Comparison of ENCODE assay signal across 18 mouse cellular contexts in genomic region chr1:161329218-161329617, GRCm38 (mm10).
A peak's percentile ranks its signal among the peaks of the same experiment; 100 is the strongest.
DNase-seq lines count a peak whose midpoint lies in the region; ATAC-seq and TF ChIP-seq lines count a peak whose summit lies in the region.
"Had no signal": no experiment of that assay in that cellular context is flagged by ENCODE, and none has a peak within 500 bp of the region (broad histone marks: within the 10 kb centered on the region; RNA-seq: fewer than 3 reads in every experiment).

No protein-coding gene starts in this region.

- peak; percentile 83 for DNase-seq in CH12.LX (ENCODE audit: extremely low read depth)
- no peak for DNase-seq in limb, embryonic 10.5 days (ENCODE audit: low spot score)
- no peak for DNase-seq in frontal cortex, adult 2 months (ENCODE audit: extremely low spot score in 1 of 2, low spot score in 1 of 2)
- no peak for DNase-seq in liver, embryonic 11.5 days (ENCODE audit: low spot score)
- DNase-seq in left cerebral cortex, postnatal 10 days (ENCODE audit: extremely low spot score in 1 of 2, low spot score in 2 of 2), result no peak
- DNase-seq: adrenal gland, postnatal 10 days; cerebellum, adult 11-12 months; cerebellum, adult 9-10 months; cerebellum, postnatal 36 days; gastrocnemius, postnatal 10 days; heart, postnatal 36 days had no signal

- WGBS in limb, embryonic 10.5 days, result 68% methylated on average over 1 of the region's 1 CpGs
- 67% methylated on average over 1 of the region's 1 CpGs for WGBS in liver, embryonic 11.5 days

- ATAC-seq in common myeloid progenitor, adult 5-6 weeks (replicated peaks; ENCODE audit: low read depth, poor library complexity, severe bottlenecking), result peak; percentile 85
- ATAC-seq in monocyte, adult 5-6 weeks (replicated peaks; ENCODE audit: insufficient number of reproducible peaks, low FRiP score, low TSS enrichment, poor library complexity, severe bottlenecking), result peak; percentile 43; the same call in 1 of the 2 replicates
- no peak for ATAC-seq in liver, embryonic 11.5 days (replicated peaks; ENCODE audit: low FRiP score)
- ATAC-seq: forebrain, embryonic 15.5 days; intestine, embryonic 16.5 days had no signal

- no peaks in the 10 kb centered on the region for H3K9me3 ChIP-seq in CH12.LX (replicated peaks; ENCODE audit: low read length)
- H3K9me3 ChIP-seq in limb, embryonic 10.5 days (replicated peaks), result no peaks in the 10 kb centered on the region
- no peaks in the 10 kb centered on the region for H3K9me3 ChIP-seq in liver, embryonic 11.5 days (ENCODE audit: control insufficient read depth, low read length)
- H3K9me3 ChIP-seq: embryonic facial prominence, embryonic 10.5 days; forebrain, embryonic 15.5 days; heart, embryonic 12.5 days; hindbrain, embryonic 15.5 days had no signal

- H3K27me3 ChIP-seq in CH12.LX (replicated peaks), result peaks cover 13% of the 10 kb centered on the region
- no peaks in the 10 kb centered on the region for H3K27me3 ChIP-seq in limb, embryonic 10.5 days (ENCODE audit: low read depth, poor library complexity, severe bottlenecking)
- H3K27me3 ChIP-seq in liver, embryonic 11.5 days (replicated peaks; ENCODE audit: control insufficient read depth, insufficient read depth, low read length), result no peaks in the 10 kb centered on the region
- H3K27me3 ChIP-seq: forebrain, embryonic 15.5 days; heart, embryonic 12.5 days; hindbrain, embryonic 15.5 days had no signal

- peak; percentile 74 for TF ChIP-seq EP300 in CH12.LX (IDR thresholded peaks at IDR 0.05; ENCODE audit: low read length)

- in situ Hi-C loops in CH12.LX (cut with MboI; ENCODE audit: low pct_ligation_motif_present, low pct_unique_long_range_greater_than_20kb, low sequenced_read_pairs), result no loop called here

- no peak overlapping the region for H3K27ac ChIP-seq in CH12.LX (ENCODE audit: insufficient read depth, low read depth)
- no peak overlapping the region for H3K27ac ChIP-seq in limb, embryonic 10.5 days
- H3K27ac ChIP-seq in liver, embryonic 11.5 days (ENCODE audit: low read depth, low read length), result no peak overlapping the region
- H3K27ac ChIP-seq: embryonic facial prominence, embryonic 10.5 days; forebrain, embryonic 15.5 days; hindbrain, embryonic 15.5 days had no signal

- H3K4me3 ChIP-seq in CH12.LX (replicated peaks in 1 of 3; ENCODE audit: low read depth in 2 of 3, low read length in 2 of 3, poor library complexity in 1 of 3), result no peak overlapping the region
- no peak overlapping the region for H3K4me3 ChIP-seq in limb, embryonic 10.5 days
- H3K4me3 ChIP-seq in liver, embryonic 11.5 days (ENCODE audit: low read depth, low read length), result no peak overlapping the region
- H3K4me3 ChIP-seq: embryonic facial prominence, embryonic 10.5 days; forebrain, embryonic 15.5 days; heart, embryonic 12.5 days; hindbrain, embryonic 15.5 days had no signal

- H3K79me2 ChIP-seq in CH12.LX (replicated peaks; ENCODE audit: control insufficient read depth, extremely low read depth, insufficient read depth, poor library complexity, severe bottlenecking), result no peaks in the 10 kb centered on the region

- no peak overlapping the region for H3K4me2 ChIP-seq in CH12.LX (ENCODE audit: insufficient read depth, low read depth, poor library complexity, severe bottlenecking)
- H3K4me2 ChIP-seq in liver, embryonic 11.5 days, result no peak overlapping the region
- H3K4me2 ChIP-seq: forebrain, embryonic 15.5 days; heart, embryonic 12.5 days; hindbrain, embryonic 15.5 days had no signal

- intact Hi-C loops in left cerebral cortex, postnatal 10 days (cut with DNase I), result no loop called here

- dilution Hi-C loops in CH12.LX (cut with MboI; ENCODE audit: extremely low pct_ligation_motif_present, extremely low pct_unique_long_range_greater_than_20kb, low sequenced_read_pairs), result no loop called here

- no peak overlapping the region for H3K9ac ChIP-seq in CH12.LX (ENCODE audit: insufficient read depth, low read depth)
- H3K9ac ChIP-seq in liver, embryonic 11.5 days (ENCODE audit: low read depth, low read length), result no peak overlapping the region
- H3K9ac ChIP-seq: forebrain, embryonic 15.5 days; heart, embryonic 12.5 days; hindbrain, embryonic 15.5 days had no signal

- H3K4me1 ChIP-seq in CH12.LX (ENCODE audit: control insufficient read depth in 1 of 2, insufficient read depth in 2 of 2), result peaks cover 6 to 13% of the 10 kb centered on the region in 2 experiments; a peak in 3 of 4 replicates
- no peaks in the 10 kb centered on the region for H3K4me1 ChIP-seq in limb, embryonic 10.5 days
- no peaks in the 10 kb centered on the region for H3K4me1 ChIP-seq in liver, embryonic 11.5 days (replicated peaks; ENCODE audit: control insufficient read depth, insufficient read depth, low read length)
- H3K4me1 ChIP-seq: embryonic facial prominence, embryonic 10.5 days; forebrain, embryonic 15.5 days; heart, embryonic 12.5 days; hindbrain, embryonic 15.5 days had no signal

- TF ChIP-seq POLR2A in CH12.LX (IDR thresholded peaks at IDR 0.05; ENCODE audit: low read depth, low read length), result no peak

- no peaks in the 10 kb centered on the region for H3K36me3 ChIP-seq in CH12.LX (replicated peaks in 1 of 2; ENCODE audit: control insufficient read depth in 1 of 2, insufficient read depth in 1 of 2, low read length in 1 of 2)
- no peaks in the 10 kb centered on the region for H3K36me3 ChIP-seq in limb, embryonic 10.5 days
- no peaks in the 10 kb centered on the region for H3K36me3 ChIP-seq in liver, embryonic 11.5 days (ENCODE audit: control insufficient read depth, insufficient read depth, low read length)
- H3K36me3 ChIP-seq: embryonic facial prominence, embryonic 10.5 days; forebrain, embryonic 15.5 days; heart, embryonic 12.5 days; hindbrain, embryonic 15.5 days had no signal

- TF ChIP-seq CTCF in CH12.LX (conservative IDR thresholded peaks at IDR 0.05 in 1 of 2, IDR thresholded peaks at IDR 0.05 in 1 of 2; ENCODE audit: low read depth in 2 of 2, low read length in 2 of 2), result no peak

- TF ChIP-seq RAD21 in CH12.LX (IDR thresholded peaks at IDR 0.05; ENCODE audit: low read depth, low read length), result no peak

TF ChIP-seq in CH12.LX, 34 proteins besides CTCF, POLR2A, EP300 and RAD21:
- TF ChIP-seq PAX5 (IDR thresholded peaks at IDR 0.05; ENCODE audit: low read length) (no peak), ZC3H11A (IDR thresholded peaks at IDR 0.05; ENCODE audit: low read depth, low read length) (no peak), SIN3A (IDR thresholded peaks at IDR 0.05; ENCODE audit: low read length) (0 out of 2 replicates have a peak, but pooled peaks have one; percentile 35), ELF1 (IDR thresholded peaks at IDR 0.05; ENCODE audit: low read depth, low read length) (no peak), MEF2A (IDR thresholded peaks at IDR 0.05; ENCODE audit: borderline replicate concordance, low read depth, low read length) (0 out of 2 replicates have a peak, but pooled peaks have one; percentile 29), USF1 (IDR thresholded peaks at IDR 0.05; ENCODE audit: low read depth, low read length) (no peak), JUND (conservative IDR thresholded peaks at IDR 0.05; ENCODE audit: low read depth, low read length) (0 out of 2 replicates have a peak, but pooled peaks have one; percentile 24), KAT2A (IDR thresholded peaks at IDR 0.05; ENCODE audit: insufficient replicate concordance, low read length) (0 out of 2 replicates have a peak, but pooled peaks have one; percentile 12), GABPA (IDR thresholded peaks at IDR 0.05; ENCODE audit: insufficient replicate concordance, low read depth, low read length) (no peak), ETS1 (conservative IDR thresholded peaks at IDR 0.05; ENCODE audit: low read depth, low read length) (no peak; the same call in 1 of the 2 replicates), RCOR1 (conservative IDR thresholded peaks at IDR 0.05; ENCODE audit: low read depth, low read length) (no peak), IRF4 (IDR thresholded peaks at IDR 0.05; ENCODE audit: low read depth, low read length) (0 out of 2 replicates have a peak, but pooled peaks have one; percentile 11)
TF ChIP-seq in CH12.LX: peak in this region for 5.
